Mouse (Mus musculus) left cerebral cortex, postnatal 10 days (tissue): ENCODE data around the gene Slco4a1. TPM values are rescaled to one million over a fixed set of nuclear protein-coding genes. Genes with fewer than 3 reads are reported as not detected.

Experiments used
- DNase-seq, 2 experiments: peaks; one replicate each; pipeline ENCODE4 v3.0.0; 2021 to 2022; ENCODE audit warnings: low spot score in 2 of 2, mixed read lengths in 1 of 2; ENCODE audit errors: extremely low spot score in 1 of 2
- intact Hi-C: fragments of 180-260 bp; cut with DNase I; formaldehyde crosslinking; loops from one replicate; pipeline ENCODE4 v1.15.1; 2025
- total RNA-seq, 2 experiments: library from RNA; stranded (reverse); gene quantifications; 2 replicates each; pipeline ENCODE4 v1.2.3; 2021

The Slco4a1 gene
- total RNA-seq, 2 experiments from 2014 or later = 1.5 TPM

GRCm38 (mm10) chr2:180485306-180485705 is 29.3 kb downstream of the Slco4a1 start:
- intact Hi-C loops = no loop called here
- DNase-seq = peak in 1 of 2 experiments; percentile 28

GRCm38 (mm10) chr2:180488210-180488751 is 32.2 kb downstream of the Slco4a1 start:
- intact Hi-C loops = no loop called here
- DNase-seq = peak in 1 of 2 experiments; percentile 19

GRCm38 (mm10) chr2:180495906-180496305 is 39.9 kb downstream of the Slco4a1 start:
- peak in 1 of 2 experiments; percentile 64 for DNase-seq

GRCm38 (mm10) chr2:180499741-180500140 is 43.7 kb downstream of the Slco4a1 start, which contains the start of gene Ntsr1:
Ntsr1 (plus strand) TSS chr2:180499976.
- peak; percentile 59 to 73 for DNase-seq
- intact Hi-C loops = loop anchor here (5.0 kb wide), 1 partner anchor 48 kb away; no protein-coding TSS in a partner anchor

More at GRCm38 (mm10) chr2:180495906-180496305, 39.9 kb downstream of the Slco4a1 start:
- intact Hi-C loops = no loop called here

- intact Hi-C loops = loop anchor here (5.0 kb wide), 1 partner anchor 47 kb away; no protein-coding TSS in a partner anchor
- DNase-seq = no peak
Measured at GRCm38 (mm10) chr2:180500726-180501125, 44.7 kb downstream of the Slco4a1 start.

GRCm38 (mm10) chr2:180501217-180501967 is 45.3 kb downstream of the Slco4a1 start:
- intact Hi-C loops = loop anchor here (5.0 kb wide), 1 partner anchor 46 kb away; no protein-coding TSS in a partner anchor
- no peak for DNase-seq

GRCm38 (mm10) chr2:180506281-180506680 is 50.2 kb downstream of the Slco4a1 start:
- intact Hi-C loops = no loop called here
- DNase-seq = no peak

- DNase-seq = no peak
- intact Hi-C loops = no loop called here
Measured at GRCm38 (mm10) chr2:180508455-180509115, 52.5 kb downstream of the Slco4a1 start.

- no peak for DNase-seq
- intact Hi-C loops = no loop called here
Measured at GRCm38 (mm10) chr2:180510867-180511266, 54.8 kb downstream of the Slco4a1 start.

- no peak for DNase-seq
- intact Hi-C loops = no loop called here
Measured at GRCm38 (mm10) chr2:180511875-180512661, 56.0 kb downstream of the Slco4a1 start.

GRCm38 (mm10) chr2:180513019-180513418 is 57.0 kb downstream of the Slco4a1 start:
- intact Hi-C loops = no loop called here
- no peak for DNase-seq

- DNase-seq = no peak
- intact Hi-C loops = no loop called here
Measured at GRCm38 (mm10) chr2:180513835-180514234, 57.8 kb downstream of the Slco4a1 start.

- intact Hi-C loops = no loop called here
- DNase-seq = no peak
Measured at GRCm38 (mm10) chr2:180521437-180522221, 65.6 kb downstream of the Slco4a1 start.

GRCm38 (mm10) chr2:180522825-180523224 is 66.8 kb downstream of the Slco4a1 start:
- no peak for DNase-seq
- intact Hi-C loops = no loop called here
